Comparison of ENCODE assay signal across 13 mouse cellular contexts in the genomic region with DNA sequence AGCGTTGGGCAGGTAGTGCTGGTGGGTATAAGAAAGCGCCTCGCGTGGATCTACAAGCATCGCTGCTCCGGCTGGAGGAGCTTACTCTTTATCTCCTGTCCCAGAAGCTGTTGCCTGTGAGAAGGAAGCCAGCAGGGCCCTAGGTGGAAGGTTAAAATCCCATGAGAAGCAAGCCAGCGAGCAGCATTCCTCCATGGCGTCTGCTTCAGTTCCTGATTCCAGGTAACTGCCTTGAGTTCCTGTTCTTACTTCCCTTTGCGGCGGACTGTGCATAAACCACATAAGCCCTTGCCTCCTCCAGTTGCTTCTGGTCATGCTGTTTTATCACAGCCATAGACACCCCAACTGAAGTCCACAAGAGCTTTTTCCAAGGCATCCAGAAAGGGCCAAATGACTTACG. TPM values are rescaled to one million over a fixed set of nuclear protein-coding genes. Genes with fewer than 3 reads are reported as not detected.
A peak's percentile ranks its signal among the peaks of the same experiment; 100 is the strongest.
DNase-seq lines count a peak whose midpoint lies in the region; ATAC-seq and TF ChIP-seq lines count a peak whose summit lies in the region.
"Had no signal": no experiment of that assay in that cellular context is flagged by ENCODE, and none has a peak within 500 bp of the region (broad histone marks: within the 10 kb centered on the region; RNA-seq: fewer than 3 reads in every experiment).

No protein-coding gene starts in this region.

- peaks cover 11% of the 10 kb centered on the region for H3K4me1 ChIP-seq in lung, embryonic 15.5 days
- peaks cover 9% of the 10 kb centered on the region; the same call in 1 of the 2 replicates for H3K4me1 ChIP-seq in hindbrain, postnatal 0 days (ENCODE audit: insufficient read depth, low read length)
- peaks cover 11% of the 10 kb centered on the region; the same call in 1 of the 2 replicates for H3K4me1 ChIP-seq in neural tube, embryonic 14.5 days (ENCODE audit: control insufficient read depth, insufficient read depth, low read length)

- DNase-seq in heart, adult 11 months = peak; percentile 84
- no peak for DNase-seq in heart, postnatal 14 days
- DNase-seq in lung, postnatal 10 days = no peak
- DNase-seq in hindbrain, postnatal 0 days (ENCODE audit: low spot score) = no peak
- no peak for DNase-seq in right cerebral cortex, adult 18-20 months

- no peaks in the 10 kb centered on the region; the same call in 1 of the 2 replicates for H3K27me3 ChIP-seq in lung, embryonic 15.5 days
- no peaks in the 10 kb centered on the region for H3K27me3 ChIP-seq in hindbrain, postnatal 0 days (ENCODE audit: insufficient read depth, low read length)
- no peaks in the 10 kb centered on the region for H3K27me3 ChIP-seq in neural tube, embryonic 14.5 days (ENCODE audit: control insufficient read depth, insufficient read depth, low read length)
- H3K27me3 ChIP-seq: Patski had no signal

- TF ChIP-seq CTCF in hindbrain, postnatal 0 days (IDR thresholded peaks at IDR 0.05; ENCODE audit: low read depth) = no peak

- no peak overlapping the region for H3K4me3 ChIP-seq in lung, embryonic 15.5 days
- no peak overlapping the region for H3K4me3 ChIP-seq in hindbrain, postnatal 0 days (ENCODE audit: low read length)
- H3K4me3 ChIP-seq in neural tube, embryonic 14.5 days (ENCODE audit: low read depth, low read length) = no peak overlapping the region

- peak overlapping the region; percentile 89; the same call in 1 of the 2 replicates for H3K4me2 ChIP-seq in lung, embryonic 15.5 days
- H3K4me2 ChIP-seq in hindbrain, postnatal 0 days (ENCODE audit: low read depth, low read length) = peak overlapping the region; percentile 97; the same call in 1 of the 2 replicates
- peak overlapping the region; percentile 99; the same call in 1 of the 2 replicates for H3K4me2 ChIP-seq in neural tube, embryonic 14.5 days (ENCODE audit: low read depth, low read length)

- no peaks in the 10 kb centered on the region for H3K36me3 ChIP-seq in lung, embryonic 15.5 days
- H3K36me3 ChIP-seq in hindbrain, postnatal 0 days (ENCODE audit: insufficient read depth, low read length) = no peaks in the 10 kb centered on the region
- H3K36me3 ChIP-seq in neural tube, embryonic 14.5 days (ENCODE audit: control insufficient read depth, insufficient read depth, low read length) = no peaks in the 10 kb centered on the region
- H3K36me3 ChIP-seq: forebrain, embryonic 12.5 days had no signal

- H3K9ac ChIP-seq in lung, embryonic 15.5 days = no peak overlapping the region
- H3K9ac ChIP-seq in hindbrain, postnatal 0 days (replicated peaks; ENCODE audit: low read length) = no peak overlapping the region
- H3K9ac ChIP-seq in neural tube, embryonic 14.5 days (replicated peaks; ENCODE audit: low read depth, low read length) = no peak overlapping the region

- H3K27ac ChIP-seq in lung, embryonic 15.5 days = no peak overlapping the region
- H3K27ac ChIP-seq in hindbrain, postnatal 0 days = no peak overlapping the region
- no peak overlapping the region for H3K27ac ChIP-seq in neural tube, embryonic 14.5 days (ENCODE audit: low read depth, low read length)

- WGBS in lung, embryonic 15.5 days = 58% methylated on average over 11 of the region's 11 CpGs
- 68% methylated on average over 11 of the region's 11 CpGs for WGBS in hindbrain, postnatal 0 days
- WGBS in neural tube, embryonic 14.5 days = 69% methylated on average over 11 of the region's 11 CpGs

- intact Hi-C loops in heart, postnatal 14 days (cut with DNase I) = loop anchor here (1.0 to 5.0 kb wide), 4 partner anchors 39 to 200 kb away; no protein-coding TSS in a partner anchor

- H3K9me3 ChIP-seq in lung, embryonic 15.5 days = no peaks in the 10 kb centered on the region
- H3K9me3 ChIP-seq in hindbrain, postnatal 0 days (ENCODE audit: low read length) = no peaks in the 10 kb centered on the region
- no peaks in the 10 kb centered on the region for H3K9me3 ChIP-seq in neural tube, embryonic 14.5 days (ENCODE audit: control insufficient read depth, low read length)
- H3K9me3 ChIP-seq: forebrain, embryonic 12.5 days had no signal

- no peak for ATAC-seq in lung, embryonic 15.5 days (ENCODE audit: borderline replicate concordance, extremely low read depth, low FRiP score, low TSS enrichment)
- no peak for ATAC-seq in hindbrain, postnatal 0 days
- no peak for ATAC-seq in neural tube, embryonic 14.5 days (ENCODE audit: low read depth)
- ATAC-seq in frontal cortex, adult (ENCODE audit: low TSS enrichment) = no peak

RNA-seq across cellular contexts. Expression of a gene that starts 0.5 kb away (rescaled TPM):
- 1 to 10 TPM; 1.1 to 1.8 TPM for total RNA-seq in heart, postnatal 14 days (2021)
- polyA plus RNA-seq in lung, embryonic 15.5 days (2015; fragmentation: Nextera tagmentation; extraction: Ambion mirVana) = 15.2 and 16.1 TPM in 2 replicates
- 2.3 and 2.9 TPM in 2 replicates for total RNA-seq in hindbrain, postnatal 0 days (2014; rRNA removed)
- 3.1 and 3.2 TPM in 2 replicates for polyA plus RNA-seq in hindbrain, postnatal 0 days (2015; fragmentation: Nextera tagmentation; extraction: Ambion mirVana)
- 1.3 and 2.6 TPM in 2 replicates for polyA plus RNA-seq in neural tube, embryonic 14.5 days (2014; fragmentation: Nextera tagmentation; extraction: Ambion mirVana)

RNA-seq across cellular contexts. Expression of a gene that starts 6.0 kb away (rescaled TPM):
- not detected for total RNA-seq in heart, postnatal 14 days (2021)
- polyA plus RNA-seq in lung, embryonic 15.5 days (2015; fragmentation: Nextera tagmentation; extraction: Ambion mirVana) = 0.25 and 0.34 TPM in 2 replicates
- not detected in 2 replicates for total RNA-seq in hindbrain, postnatal 0 days (2014; rRNA removed)
- polyA plus RNA-seq in hindbrain, postnatal 0 days (2015; fragmentation: Nextera tagmentation; extraction: Ambion mirVana) = not detected in 2 replicates
- polyA plus RNA-seq in neural tube, embryonic 14.5 days (2014; fragmentation: Nextera tagmentation; extraction: Ambion mirVana) = not detected in 2 replicates
- total RNA-seq: gastrocnemius, postnatal 14 days; heart, postnatal 25 days; left cerebral cortex, adult 8-10 months had no signal
- polyA plus RNA-seq: Patski had no signal
